Mouse (Mus musculus): ENCODE measurements at regions not wholly inside any gene's neighbourhood (a gene's known extent, or its start where the extent isn't known, plus 50 kb on each side); places are given as distances from the start of the nearest gene placed in this dataset.

- ATAC-seq (ENCODE audit: extremely low read depth, insufficient number of reproducible peaks, low FRiP score, poor library complexity, severe bottlenecking) = no peak
Observed at GRCm38 (mm10) chr9:87952426-87952825, 221.4 kb upstream of the Tbx18 start.

- no peak for ATAC-seq (ENCODE audit: extremely low read depth, insufficient number of reproducible peaks, low FRiP score, poor library complexity, severe bottlenecking)
Observed at GRCm38 (mm10) chr9:87954941-87955340, 223.9 kb upstream of the Tbx18 start.

- no peak for ATAC-seq (ENCODE audit: extremely low read depth, insufficient number of reproducible peaks, low FRiP score, poor library complexity, severe bottlenecking)
Observed at GRCm38 (mm10) chr9:87961796-87962195, 230.7 kb upstream of the Tbx18 start.

- ATAC-seq (ENCODE audit: extremely low read depth, insufficient number of reproducible peaks, low FRiP score, poor library complexity, severe bottlenecking) = no peak
Observed at GRCm38 (mm10) chr9:87964508-87964907, 233.4 kb upstream of the Tbx18 start.

- no peak for ATAC-seq (ENCODE audit: extremely low read depth, insufficient number of reproducible peaks, low FRiP score, poor library complexity, severe bottlenecking)
Observed at GRCm38 (mm10) chr9:87965103-87965780, 234.2 kb upstream of the Tbx18 start.

- no peak for ATAC-seq (ENCODE audit: extremely low read depth, insufficient number of reproducible peaks, low FRiP score, poor library complexity, severe bottlenecking)
Observed at GRCm38 (mm10) chr9:87968190-87969082, 237.4 kb upstream of the Tbx18 start.

- no peak for ATAC-seq (ENCODE audit: extremely low read depth, insufficient number of reproducible peaks, low FRiP score, poor library complexity, severe bottlenecking)
Observed at GRCm38 (mm10) chr9:87970586-87970985, 239.5 kb upstream of the Tbx18 start.

- ATAC-seq (ENCODE audit: extremely low read depth, insufficient number of reproducible peaks, low FRiP score, poor library complexity, severe bottlenecking) = no peak
Observed at GRCm38 (mm10) chr9:87971791-87972190, 240.7 kb upstream of the Tbx18 start.

GRCm38 (mm10) chr9:87973531-87973930 lies 242.5 kb upstream of the Tbx18 start:
- ATAC-seq (ENCODE audit: extremely low read depth, insufficient number of reproducible peaks, low FRiP score, poor library complexity, severe bottlenecking) = no peak

- no peak for ATAC-seq (ENCODE audit: extremely low read depth, insufficient number of reproducible peaks, low FRiP score, poor library complexity, severe bottlenecking)
Observed at GRCm38 (mm10) chr9:87984910-87985309, 253.8 kb upstream of the Tbx18 start.

- no peak for ATAC-seq (ENCODE audit: extremely low read depth, insufficient number of reproducible peaks, low FRiP score, poor library complexity, severe bottlenecking)
Observed at GRCm38 (mm10) chr9:87985439-87985838, 254.4 kb upstream of the Tbx18 start.

GRCm38 (mm10) chr9:88005945-88006700 lies 275.1 kb upstream of the Tbx18 start:
- ATAC-seq (ENCODE audit: extremely low read depth, insufficient number of reproducible peaks, low FRiP score, poor library complexity, severe bottlenecking) = no peak

GRCm38 (mm10) chr9:88023752-88024151 lies 292.7 kb upstream of the Tbx18 start:
- no peak for ATAC-seq (ENCODE audit: extremely low read depth, insufficient number of reproducible peaks, low FRiP score, poor library complexity, severe bottlenecking)

GRCm38 (mm10) chr9:88025936-88026335 lies 294.9 kb upstream of the Tbx18 start:
- ATAC-seq (ENCODE audit: extremely low read depth, insufficient number of reproducible peaks, low FRiP score, poor library complexity, severe bottlenecking) = no peak

GRCm38 (mm10) chr9:88030509-88031148 lies 296.4 kb upstream of the Nt5e start:
- no peak for ATAC-seq (ENCODE audit: extremely low read depth, insufficient number of reproducible peaks, low FRiP score, poor library complexity, severe bottlenecking)

- no peak for ATAC-seq (ENCODE audit: extremely low read depth, insufficient number of reproducible peaks, low FRiP score, poor library complexity, severe bottlenecking)
Observed at GRCm38 (mm10) chr9:88037560-88037959, 289.4 kb upstream of the Nt5e start.

- no peak for ATAC-seq (ENCODE audit: extremely low read depth, insufficient number of reproducible peaks, low FRiP score, poor library complexity, severe bottlenecking)
Observed at GRCm38 (mm10) chr9:88049270-88049669, 277.7 kb upstream of the Nt5e start.

- ATAC-seq (ENCODE audit: extremely low read depth, insufficient number of reproducible peaks, low FRiP score, poor library complexity, severe bottlenecking) = no peak
Observed at GRCm38 (mm10) chr9:88049792-88050191, 277.2 kb upstream of the Nt5e start.

- no peak for ATAC-seq (ENCODE audit: extremely low read depth, insufficient number of reproducible peaks, low FRiP score, poor library complexity, severe bottlenecking)
Observed at GRCm38 (mm10) chr9:88058551-88058950, 268.4 kb upstream of the Nt5e start.
